Mouse (Mus musculus): ENCODE data around the gene Wnk2. TPM values are rescaled to one million over a fixed set of nuclear protein-coding genes. Genes with fewer than 3 reads are reported as not detected.
"Not testable (repeated sequence)": the region's sequence is repeated elsewhere in the genome, so short reads cannot be mapped to it uniquely, and the experiment has no call there.

Gene Wnk2
- polyA plus RNA-seq, 1 experiment from 2014 or later, result 2.1 TPM

DNA sequence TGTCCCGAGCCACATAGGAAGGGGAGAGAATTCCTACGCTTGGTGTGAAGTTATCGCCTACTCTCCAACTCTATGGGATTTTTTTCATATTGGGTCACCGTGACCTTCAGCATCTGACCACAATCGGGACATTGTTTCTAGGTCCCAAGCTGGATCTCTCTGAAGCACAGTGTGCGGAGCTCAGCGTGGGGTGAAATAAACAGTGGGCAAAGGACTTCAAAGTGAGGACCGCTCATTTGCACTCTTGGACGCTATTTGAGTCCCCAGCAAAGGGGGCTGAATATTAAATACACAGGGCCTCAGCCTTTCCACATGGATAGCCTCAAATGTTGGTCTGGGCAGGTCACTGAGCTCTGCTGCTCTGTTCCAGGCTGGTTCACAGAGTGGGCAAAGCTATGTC is 63.9 kb downstream of the Wnk2 start:
- no peaks in the 10 kb centered on the region for H3K27me3 ChIP-seq
- no peak for ATAC-seq (ENCODE audit: low FRiP score, low read depth)
- no peak overlapping the region for H3K9ac ChIP-seq
- H3K9me3 ChIP-seq, result no peaks in the 10 kb centered on the region
- H3K36me3 ChIP-seq, result no peaks in the 10 kb centered on the region
- 74% methylated on average over 9 of the region's 9 CpGs for WGBS
- H3K4me2 ChIP-seq (replicated peaks), result no peak overlapping the region
- H3K4me1 ChIP-seq, result no peaks in the 10 kb centered on the region
- H3K27ac ChIP-seq, result no peak overlapping the region
- H3K4me3 ChIP-seq, result no peak overlapping the region

- 60% methylated on average over 14 of the region's 14 CpGs for WGBS
- Histone ChIP-seq H3K4me2 (replicated peaks) (no peak overlapping the region), H3K27me3 (no peaks in the 10 kb centered on the region), H3K4me1 (no peaks in the 10 kb centered on the region), H3K36me3 (peaks cover 5% of the 10 kb centered on the region; the same call in 1 of the 2 replicates), H3K9ac (no peak overlapping the region), H3K27ac (no peak overlapping the region), H3K4me3 (no peak overlapping the region), H3K9me3 (no peaks in the 10 kb centered on the region)
- no peak for ATAC-seq (ENCODE audit: low FRiP score, low read depth)
Measured at GRCm38 (mm10) chr13:49082151-49082879, 65.5 kb downstream of the Wnk2 start.

DNA sequence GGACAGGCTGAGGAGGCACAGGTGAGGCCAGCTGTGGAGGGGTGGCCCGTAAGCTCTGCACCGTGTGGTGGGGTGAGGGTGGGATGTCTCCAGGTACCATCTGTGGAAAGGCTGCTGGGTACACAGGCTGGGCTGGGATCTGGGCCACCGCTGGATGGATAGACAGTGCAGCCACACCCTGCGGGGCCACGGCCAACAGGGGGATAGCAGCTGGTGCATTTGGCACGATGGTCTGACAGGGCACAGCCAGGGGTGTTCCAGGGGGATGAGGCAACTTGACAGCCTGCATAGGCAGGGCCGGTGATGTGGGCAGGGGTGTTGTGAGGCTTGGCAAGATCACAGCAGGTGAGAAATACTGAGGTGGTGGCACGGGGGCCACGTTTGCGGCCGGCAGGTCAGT is 71.6 kb downstream of the Wnk2 start:
- Histone ChIP-seq H3K27ac (no peak overlapping the region), H3K9me3 (no peaks in the 10 kb centered on the region), H3K36me3 (peaks cover 5% of the 10 kb centered on the region; the same call in 1 of the 2 replicates), H3K4me2 (replicated peaks) (no peak overlapping the region), H3K4me3 (no peak overlapping the region), H3K4me1 (no peaks in the 10 kb centered on the region), H3K27me3 (no peaks in the 10 kb centered on the region), H3K9ac (no peak overlapping the region)
- WGBS, result 86% methylated on average over 11 of the region's 11 CpGs
- no peak for ATAC-seq (ENCODE audit: low FRiP score, low read depth)

DNA sequence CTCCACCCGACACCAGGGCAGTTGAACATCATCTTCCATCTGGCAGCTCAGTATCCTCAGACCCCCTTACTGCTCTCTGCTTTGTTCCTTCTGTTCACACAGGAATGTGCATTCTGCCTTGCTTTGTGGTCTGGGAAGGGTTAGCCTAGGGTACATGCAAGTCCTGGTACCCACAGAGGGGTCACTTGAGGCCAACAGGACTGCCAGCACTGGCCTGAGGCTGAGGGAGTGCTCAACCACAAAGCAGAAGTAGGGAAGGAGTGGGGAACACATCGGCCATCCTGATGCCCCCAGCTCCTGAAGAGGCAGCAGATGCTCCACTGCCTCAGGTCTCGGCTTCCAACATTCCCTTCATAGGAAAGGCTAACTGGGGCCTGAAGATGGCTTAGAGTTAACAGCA is 72.4 kb downstream of the Wnk2 start:
- no peak overlapping the region for H3K4me2 ChIP-seq (replicated peaks)
- no peak for ATAC-seq (ENCODE audit: low FRiP score, low read depth)
- H3K27me3 ChIP-seq, result no peaks in the 10 kb centered on the region
- no peak overlapping the region for H3K4me3 ChIP-seq
- 85% methylated on average over 3 of the region's 3 CpGs for WGBS
- H3K9ac ChIP-seq, result no peak overlapping the region
- H3K9me3 ChIP-seq, result no peaks in the 10 kb centered on the region
- no peaks in the 10 kb centered on the region for H3K4me1 ChIP-seq
- no peak overlapping the region for H3K27ac ChIP-seq
- peaks cover 5% of the 10 kb centered on the region; the same call in 1 of the 2 replicates for H3K36me3 ChIP-seq

- no peak overlapping the region for H3K4me2 ChIP-seq (replicated peaks)
- no peak overlapping the region for H3K4me3 ChIP-seq
- peaks cover 4% of the 10 kb centered on the region for H3K4me1 ChIP-seq
- ATAC-seq (ENCODE audit: low FRiP score, low read depth), result no peak
- WGBS, result 76% methylated on average over 6 of the region's 6 CpGs
- H3K9ac ChIP-seq, result no peak overlapping the region
- no peak overlapping the region for H3K27ac ChIP-seq
- H3K27me3 ChIP-seq, result no peaks in the 10 kb centered on the region
- peaks cover 5% of the 10 kb centered on the region; the same call in 1 of the 2 replicates for H3K36me3 ChIP-seq
- no peaks in the 10 kb centered on the region for H3K9me3 ChIP-seq
Measured at GRCm38 (mm10) chr13:49073295-49073694, 74.5 kb downstream of the Wnk2 start.

DNA sequence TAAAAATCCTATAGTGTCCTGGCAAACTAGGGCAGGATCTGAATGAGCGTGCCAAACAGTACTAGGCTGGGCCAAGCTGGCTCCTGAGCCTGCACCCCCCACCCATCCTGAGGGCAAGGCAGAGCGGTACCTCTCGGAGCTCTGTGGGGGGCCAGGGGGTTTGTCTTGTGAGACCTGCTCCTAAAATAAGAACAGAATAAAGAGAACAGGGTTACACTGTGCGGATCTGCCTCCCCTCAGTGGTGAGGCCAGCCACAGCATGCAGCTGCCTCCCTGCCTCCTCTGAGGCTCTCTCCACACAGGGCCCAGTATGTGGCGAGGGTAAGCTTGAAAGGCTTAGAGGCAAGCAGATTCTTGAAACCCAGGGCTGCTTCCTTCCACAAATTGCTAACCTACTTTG is 76.0 kb downstream of the Wnk2 start:
- Histone ChIP-seq H3K4me2 (replicated peaks) (no peak overlapping the region), H3K9ac (no peak overlapping the region), H3K4me1 (peaks cover 4% of the 10 kb centered on the region), H3K36me3 (peaks cover 2% of the 10 kb centered on the region; the same call in 1 of the 2 replicates), H3K9me3 (no peaks in the 10 kb centered on the region), H3K4me3 (no peak overlapping the region), H3K27me3 (no peaks in the 10 kb centered on the region), H3K27ac (no peak overlapping the region)
- 66% methylated on average over 5 of the region's 5 CpGs for WGBS
- ATAC-seq (ENCODE audit: low FRiP score, low read depth), result no peak

- Histone ChIP-seq H3K9ac (no peak overlapping the region), H3K4me1 (peaks cover 4% of the 10 kb centered on the region), H3K27ac (no peak overlapping the region), H3K9me3 (no peaks in the 10 kb centered on the region), H3K4me2 (replicated peaks) (no peak overlapping the region), H3K27me3 (no peaks in the 10 kb centered on the region), H3K4me3 (no peak overlapping the region), H3K36me3 (peaks cover 2% of the 10 kb centered on the region; the same call in 1 of the 2 replicates)
- WGBS, result 67% methylated on average over 6 of the region's 6 CpGs
- no peak for ATAC-seq (ENCODE audit: low FRiP score, low read depth)
Measured at GRCm38 (mm10) chr13:49069979-49070378, 77.8 kb downstream of the Wnk2 start.

DNA sequence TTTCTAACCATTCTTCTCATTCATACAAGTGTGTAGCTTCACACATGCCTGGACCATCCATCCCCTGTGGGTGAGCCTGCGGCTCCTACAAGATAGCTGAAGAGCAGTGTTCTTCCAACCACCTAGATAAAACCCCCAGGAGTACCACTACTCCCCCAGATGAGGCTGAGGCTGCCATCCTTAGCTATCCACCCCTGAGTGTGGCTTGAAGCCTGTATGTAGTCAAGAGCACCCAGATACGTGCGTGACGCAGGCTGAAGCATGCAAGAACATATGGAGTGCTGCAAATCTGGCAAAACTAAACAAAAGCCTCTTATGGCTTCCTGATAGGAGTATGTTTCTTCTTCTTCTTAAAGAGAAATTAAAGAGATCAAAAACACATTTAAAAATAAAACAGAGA is 78.4 kb downstream of the Wnk2 start:
- WGBS, result 83% methylated on average over 4 of the region's 4 CpGs
- Histone ChIP-seq H3K4me2 (replicated peaks) (no peak overlapping the region), H3K36me3 (peaks cover 2% of the 10 kb centered on the region; the same call in 1 of the 2 replicates), H3K4me3 (no peak overlapping the region), H3K27ac (no peak overlapping the region), H3K27me3 (no peaks in the 10 kb centered on the region), H3K9ac (no peak overlapping the region), H3K4me1 (peaks cover 4% of the 10 kb centered on the region), H3K9me3 (no peaks in the 10 kb centered on the region)
- no peak for ATAC-seq (ENCODE audit: low FRiP score, low read depth)

DNA sequence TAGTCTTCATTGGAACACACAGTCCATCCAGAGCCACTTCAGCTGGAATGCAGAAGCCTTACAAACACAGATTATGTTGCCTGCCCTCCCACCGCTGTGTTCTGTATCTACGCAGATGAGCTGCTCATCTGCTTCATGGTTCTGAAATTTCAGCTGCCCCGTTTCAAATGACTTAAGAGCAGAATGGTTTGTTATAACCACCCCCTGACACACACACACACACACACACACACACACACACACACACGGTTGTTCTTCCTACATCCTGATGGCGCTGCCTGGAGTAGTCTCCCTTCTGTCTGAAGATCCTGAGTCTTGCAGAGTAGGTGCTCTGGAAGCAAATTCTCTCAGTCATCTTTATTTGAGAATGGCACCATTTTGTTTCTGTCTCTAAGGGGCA is 83.6 kb downstream of the Wnk2 start:
- Histone ChIP-seq H3K4me2 (replicated peaks) (no peak overlapping the region), H3K27me3 (no peaks in the 10 kb centered on the region), H3K4me1 (no peaks in the 10 kb centered on the region), H3K27ac (no peak overlapping the region), H3K9me3 (no peaks in the 10 kb centered on the region), H3K9ac (no peak overlapping the region), H3K36me3 (peaks cover 8% of the 10 kb centered on the region), H3K4me3 (no peak overlapping the region)
- no peak for ATAC-seq (ENCODE audit: low FRiP score, low read depth)
- 81% methylated on average over 5 of the region's 5 CpGs for WGBS

DNA sequence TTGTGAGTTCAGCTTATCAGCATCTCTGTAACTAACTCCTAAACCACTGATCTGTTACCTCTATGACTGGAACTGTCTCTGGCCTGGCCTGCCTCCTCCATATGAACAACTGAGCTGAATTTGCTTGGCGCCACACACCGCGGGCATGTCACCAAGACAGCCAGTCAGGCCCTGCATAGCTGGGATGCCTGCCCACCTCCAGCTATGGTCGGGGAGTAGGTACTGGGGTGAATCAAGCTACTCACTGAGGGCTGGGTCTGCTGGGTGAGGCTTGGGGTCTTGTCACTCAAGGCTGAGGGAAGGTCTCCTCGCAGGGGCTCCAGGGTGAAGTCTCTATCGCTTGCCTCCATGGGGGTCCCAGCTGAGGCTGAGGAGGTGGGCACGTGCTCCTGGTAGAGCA is 87.4 kb downstream of the Wnk2 start:
- Histone ChIP-seq H3K9me3 (no peaks in the 10 kb centered on the region), H3K4me2 (replicated peaks) (no peak overlapping the region), H3K27me3 (no peaks in the 10 kb centered on the region), H3K4me3 (no peak overlapping the region), H3K36me3 (peaks cover 6% of the 10 kb centered on the region; the same call in 1 of the 2 replicates), H3K4me1 (no peaks in the 10 kb centered on the region), H3K27ac (no peak overlapping the region), H3K9ac (no peak overlapping the region)
- 90% methylated on average over 7 of the region's 7 CpGs for WGBS
- no peak for ATAC-seq (ENCODE audit: low FRiP score, low read depth)

GRCm38 (mm10) chr13:49058528-49058927 is 89.3 kb downstream of the Wnk2 start:
- peaks cover 6% of the 10 kb centered on the region; the same call in 1 of the 2 replicates for H3K36me3 ChIP-seq

GRCm38 (mm10) chr13:49056304-49056703 is 91.5 kb downstream of the Wnk2 start:
- Histone ChIP-seq H3K4me1 (no peaks in the 10 kb centered on the region), H3K4me2 (replicated peaks) (no peak overlapping the region), H3K9me3 (no peaks in the 10 kb centered on the region), H3K36me3 (peaks cover 6% of the 10 kb centered on the region; the same call in 1 of the 2 replicates), H3K27ac (no peak overlapping the region), H3K4me3 (no peak overlapping the region), H3K27me3 (no peaks in the 10 kb centered on the region), H3K9ac (no peak overlapping the region)
- no peak for ATAC-seq (ENCODE audit: low FRiP score, low read depth)
- WGBS, result 90% methylated on average over 4 of the region's 4 CpGs

More at GRCm38 (mm10) chr13:49058528-49058927, 89.3 kb downstream of the Wnk2 start:
- 90% methylated on average over 4 of the region's 4 CpGs for WGBS
- Histone ChIP-seq H3K27me3 (no peaks in the 10 kb centered on the region), H3K27ac (no peak overlapping the region), H3K4me1 (no peaks in the 10 kb centered on the region), H3K4me2 (replicated peaks) (no peak overlapping the region), H3K4me3 (no peak overlapping the region), H3K9ac (no peak overlapping the region), H3K9me3 (no peaks in the 10 kb centered on the region)
- ATAC-seq (ENCODE audit: low FRiP score, low read depth), result no peak

DNA sequence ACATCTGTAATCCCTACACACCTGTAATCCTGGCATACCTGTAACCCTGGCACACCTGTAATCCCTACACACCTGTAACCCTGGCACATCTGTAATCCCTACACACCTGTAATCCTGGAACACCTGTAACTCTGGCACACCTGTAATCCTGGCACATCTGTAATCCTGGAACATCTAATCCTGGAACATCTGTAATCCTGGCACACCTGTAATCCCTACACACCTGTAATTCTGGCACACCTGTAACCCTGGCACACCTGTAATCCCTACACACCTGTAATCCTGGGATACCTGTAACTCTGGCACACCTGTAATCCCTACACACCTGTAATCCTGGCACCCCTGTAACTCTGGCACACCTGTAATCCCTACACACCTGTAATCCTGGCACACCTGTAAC is 93.1 kb downstream of the Wnk2 start:
- not testable (repeated sequence) for H3K27ac ChIP-seq; H3K36me3 ChIP-seq; H3K9me3 ChIP-seq; H3K4me1 ChIP-seq; ATAC-seq (ENCODE audit: low FRiP score, low read depth); H3K27me3 ChIP-seq; H3K9ac ChIP-seq; H3K4me2 ChIP-seq (replicated peaks); H3K4me3 ChIP-seq
